Mouse (Mus musculus): ENCODE results near the gene Apoe. TPM values are rescaled to one million over a fixed set of nuclear protein-coding genes. Genes with fewer than 3 reads are reported as not detected.

Gene Apoe
- polyA plus RNA-seq, 1 experiment from 2014 or later, result 83.4 TPM

DNA sequence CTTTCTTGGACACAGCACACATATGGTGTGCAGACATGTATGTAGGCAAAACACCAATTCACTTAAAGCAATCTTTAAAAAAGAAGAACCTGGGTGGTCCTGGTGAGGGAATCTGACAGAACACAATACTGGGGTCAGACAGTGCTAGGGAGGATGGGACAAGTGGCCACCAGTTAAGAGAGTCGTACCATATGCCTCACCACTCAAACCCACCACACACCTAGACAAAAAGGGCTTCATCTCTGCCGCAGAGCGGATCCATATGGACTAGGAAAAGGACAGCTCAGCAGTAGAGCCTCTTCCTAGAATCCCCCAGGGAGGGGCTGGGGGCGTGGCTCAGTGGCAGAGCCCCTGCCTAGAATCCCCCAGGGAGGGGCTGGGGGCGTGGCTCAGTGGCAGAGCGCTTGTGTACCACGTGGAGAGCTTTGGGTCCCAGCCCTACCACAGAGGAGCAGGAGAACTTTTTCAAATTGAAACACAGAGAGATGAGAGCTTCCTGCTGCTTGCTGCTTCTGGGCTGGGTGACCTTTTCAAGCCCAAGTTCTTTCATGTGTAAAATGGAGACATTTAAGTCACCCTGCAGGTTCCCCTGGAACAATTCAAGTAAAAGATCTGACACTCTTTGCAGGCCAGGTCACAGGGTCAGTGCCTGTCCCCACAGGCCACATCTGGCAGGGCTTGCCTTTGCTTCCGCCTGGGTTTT, 42.5 kb upstream of the Apoe start:
- Histone ChIP-seq H3K4me2 (ENCODE audit: low read depth, severe bottlenecking) (no peak overlapping the region), H3K4me1 (ENCODE audit: control insufficient read depth, insufficient read depth, low read length) (peaks cover 14% of the 10 kb centered on the region), H3K4me3 (ENCODE audit: low read depth, low read length) (no peak overlapping the region), H3K36me3 (ENCODE audit: control insufficient read depth, insufficient read depth, low read length) (peaks cover 7% of the 10 kb centered on the region; the same call in 1 of the 2 replicates), H3K27me3 (ENCODE audit: control insufficient read depth, insufficient read depth, low read length) (no peaks in the 10 kb centered on the region), H3K27ac (replicated peaks; ENCODE audit: low read depth, low read length) (no peak overlapping the region), H3K9me3 (ENCODE audit: control insufficient read depth, low read length) (no peaks in the 10 kb centered on the region), H3K9ac (ENCODE audit: low read length) (no peak overlapping the region)
- no peak for DNase-seq (ENCODE audit: low spot score)
- 12% methylated on average over 8 of the region's 8 CpGs for WGBS
- ATAC-seq (ENCODE audit: insufficient number of reproducible peaks, low FRiP score, low TSS enrichment, low read depth), result no peak

DNA sequence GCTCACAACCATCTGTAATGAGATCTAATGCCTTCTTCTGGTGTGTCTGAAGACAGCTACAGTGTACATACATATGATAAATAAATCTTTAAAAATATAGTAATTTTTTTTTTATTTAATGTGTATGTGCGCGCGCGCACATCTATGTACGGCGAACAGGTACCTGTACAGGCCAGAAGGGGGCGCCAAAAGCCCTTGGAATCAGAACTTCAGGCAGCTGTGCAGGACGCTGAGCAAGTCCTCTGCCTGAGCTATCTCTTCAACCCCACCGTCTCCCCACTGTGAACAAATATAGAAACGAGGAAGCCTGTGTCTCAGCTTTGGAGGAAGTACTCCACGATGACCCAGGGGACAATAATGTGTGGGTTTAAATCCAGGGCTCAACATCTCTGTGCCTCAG, 41.3 kb upstream of the Apoe start:
- no peak overlapping the region for H3K9ac ChIP-seq (ENCODE audit: low read length)

GRCm38 (mm10) chr7:19738771-19739170, 39.8 kb upstream of the Apoe start:
- no peak for ATAC-seq (ENCODE audit: insufficient number of reproducible peaks, low FRiP score, low TSS enrichment, low read depth)
- WGBS, result 92% methylated on average over 3 of the region's 3 CpGs

More for the DNA sequence above, 41.3 kb upstream of the Apoe start:
- no peaks in the 10 kb centered on the region for H3K27me3 ChIP-seq (ENCODE audit: control insufficient read depth, insufficient read depth, low read length)
- no peak for DNase-seq (ENCODE audit: low spot score)
- ATAC-seq (ENCODE audit: insufficient number of reproducible peaks, low FRiP score, low TSS enrichment, low read depth), result no peak
- H3K4me1 ChIP-seq (ENCODE audit: control insufficient read depth, insufficient read depth, low read length), result peaks cover 12% of the 10 kb centered on the region
- H3K36me3 ChIP-seq (ENCODE audit: control insufficient read depth, insufficient read depth, low read length), result peaks cover 9% of the 10 kb centered on the region; the same call in 1 of the 2 replicates
- WGBS, result 91% methylated on average over 11 of the region's 11 CpGs
- H3K4me3 ChIP-seq (ENCODE audit: low read depth, low read length), result no peak overlapping the region
- no peak overlapping the region for H3K27ac ChIP-seq (replicated peaks; ENCODE audit: low read depth, low read length)
- H3K9me3 ChIP-seq (ENCODE audit: control insufficient read depth, low read length), result no peaks in the 10 kb centered on the region
- no peak overlapping the region for H3K4me2 ChIP-seq (ENCODE audit: low read depth, severe bottlenecking)

DNA sequence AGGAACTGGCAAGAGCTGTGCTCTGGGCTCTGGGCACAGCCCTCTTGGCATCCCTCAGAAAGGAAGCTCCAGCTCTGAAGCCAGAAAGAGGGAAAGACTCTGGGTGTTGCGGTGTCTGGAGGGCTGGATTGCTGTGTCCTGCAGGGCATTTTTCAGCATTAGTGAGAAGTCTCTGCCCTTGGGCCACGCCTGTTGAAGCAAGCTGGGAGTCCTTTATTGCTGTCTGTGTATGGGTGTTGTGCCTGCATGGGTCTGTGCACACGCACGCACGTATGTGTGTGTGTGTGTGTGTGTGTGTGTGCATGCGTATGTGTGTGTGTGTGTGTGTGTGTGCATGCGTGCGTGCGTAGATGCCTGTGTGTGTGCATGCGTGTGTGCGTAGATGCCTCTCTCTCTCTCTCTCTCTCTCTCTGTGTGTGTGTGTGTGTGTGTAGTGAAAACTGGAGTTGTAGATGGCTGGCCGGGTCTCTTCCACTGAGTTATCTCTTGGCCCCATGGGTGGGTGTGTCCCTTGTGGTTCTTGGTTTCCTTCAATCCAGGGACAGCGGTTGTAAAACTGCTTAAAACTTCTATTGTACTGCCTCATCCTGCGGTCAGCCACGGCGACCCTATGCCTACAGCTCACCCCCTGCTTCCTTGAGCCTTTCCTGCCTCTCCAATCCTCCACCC, 37.5 kb upstream of the Apoe start:
- Histone ChIP-seq H3K4me1 (ENCODE audit: control insufficient read depth, insufficient read depth, low read length) (peaks cover 2% of the 10 kb centered on the region), H3K27ac (replicated peaks; ENCODE audit: low read depth, low read length) (no peak overlapping the region), H3K9ac (ENCODE audit: low read length) (no peak overlapping the region), H3K4me3 (ENCODE audit: low read depth, low read length) (no peak overlapping the region), H3K36me3 (ENCODE audit: control insufficient read depth, insufficient read depth, low read length) (peaks cover 15% of the 10 kb centered on the region), H3K4me2 (ENCODE audit: low read depth, severe bottlenecking) (no peak overlapping the region), H3K27me3 (ENCODE audit: control insufficient read depth, insufficient read depth, low read length) (no peaks in the 10 kb centered on the region), H3K9me3 (ENCODE audit: control insufficient read depth, low read length) (no peaks in the 10 kb centered on the region)
- DNase-seq (ENCODE audit: low spot score) (no peak), ATAC-seq (ENCODE audit: insufficient number of reproducible peaks, low FRiP score, low TSS enrichment, low read depth) (no peak)
- 92% methylated on average over 16 of the region's 16 CpGs for WGBS

More at GRCm38 (mm10) chr7:19738771-19739170, 39.8 kb upstream of the Apoe start:
- no peak overlapping the region for H3K27ac ChIP-seq (replicated peaks; ENCODE audit: low read depth, low read length)
- H3K9me3 ChIP-seq (ENCODE audit: control insufficient read depth, low read length), result no peaks in the 10 kb centered on the region
- DNase-seq (ENCODE audit: low spot score), result no peak
- H3K27me3 ChIP-seq (ENCODE audit: control insufficient read depth, insufficient read depth, low read length), result no peaks in the 10 kb centered on the region
- no peak overlapping the region for H3K4me2 ChIP-seq (ENCODE audit: low read depth, severe bottlenecking)
- peaks cover 6% of the 10 kb centered on the region for H3K4me1 ChIP-seq (ENCODE audit: control insufficient read depth, insufficient read depth, low read length)
- H3K36me3 ChIP-seq (ENCODE audit: control insufficient read depth, insufficient read depth, low read length), result peaks cover 9% of the 10 kb centered on the region; the same call in 1 of the 2 replicates
- no peak overlapping the region for H3K4me3 ChIP-seq (ENCODE audit: low read depth, low read length)
- no peak overlapping the region for H3K9ac ChIP-seq (ENCODE audit: low read length)

DNA sequence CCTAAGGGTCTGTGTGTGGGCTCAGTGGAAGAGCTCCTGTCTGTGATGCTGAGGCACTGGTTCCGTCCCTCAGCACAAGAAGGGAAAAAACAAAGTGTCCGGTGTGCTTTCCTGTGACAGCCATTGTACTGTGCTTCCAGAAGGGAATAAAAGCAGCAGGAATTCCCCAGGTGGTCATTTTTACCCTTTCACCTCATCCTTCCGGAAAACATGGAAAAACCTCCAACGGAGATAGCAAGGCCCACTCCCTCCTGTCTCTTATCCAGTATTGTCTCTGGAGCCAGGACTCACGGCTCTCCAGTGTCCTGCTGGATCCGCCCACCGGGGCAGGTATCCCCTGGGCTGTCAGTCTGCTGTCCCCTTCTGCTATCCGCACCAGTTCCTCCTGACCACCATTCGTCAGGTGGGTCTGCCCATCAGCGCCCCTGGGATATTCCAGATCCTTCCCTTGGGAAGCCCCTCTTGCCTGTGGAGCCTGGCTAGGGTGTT, 35.2 kb upstream of the Apoe start:
- Histone ChIP-seq H3K27ac (replicated peaks; ENCODE audit: low read depth, low read length) (no peak overlapping the region), H3K27me3 (ENCODE audit: control insufficient read depth, insufficient read depth, low read length) (no peaks in the 10 kb centered on the region), H3K4me1 (ENCODE audit: control insufficient read depth, insufficient read depth, low read length) (no peaks in the 10 kb centered on the region), H3K4me3 (ENCODE audit: low read depth, low read length) (no peak overlapping the region), H3K9me3 (ENCODE audit: control insufficient read depth, low read length) (no peaks in the 10 kb centered on the region), H3K36me3 (ENCODE audit: control insufficient read depth, insufficient read depth, low read length) (peaks cover 28% of the 10 kb centered on the region), H3K4me2 (ENCODE audit: low read depth, severe bottlenecking) (no peak overlapping the region), H3K9ac (ENCODE audit: low read length) (no peak overlapping the region)
- DNase-seq (ENCODE audit: low spot score) (no peak), ATAC-seq (ENCODE audit: insufficient number of reproducible peaks, low FRiP score, low TSS enrichment, low read depth) (no peak)
- 90% methylated on average over 10 of the region's 10 CpGs for WGBS

GRCm38 (mm10) chr7:19726541-19726940, 27.6 kb upstream of the Apoe start:
- ATAC-seq (ENCODE audit: insufficient number of reproducible peaks, low FRiP score, low TSS enrichment, low read depth), result no peak
- 89% methylated on average over 4 of the region's 4 CpGs for WGBS
- Histone ChIP-seq H3K9ac (ENCODE audit: low read length) (no peak overlapping the region), H3K36me3 (ENCODE audit: control insufficient read depth, insufficient read depth, low read length) (peaks cover 17% of the 10 kb centered on the region), H3K27me3 (ENCODE audit: control insufficient read depth, insufficient read depth, low read length) (no peaks in the 10 kb centered on the region), H3K4me3 (ENCODE audit: low read depth, low read length) (no peak overlapping the region), H3K9me3 (ENCODE audit: control insufficient read depth, low read length) (0 out of 2 replicates have a peak, but pooled peaks cover under 1% of the 10 kb centered on the region), H3K27ac (replicated peaks; ENCODE audit: low read depth, low read length) (no peak overlapping the region), H3K4me1 (ENCODE audit: control insufficient read depth, insufficient read depth, low read length) (no peaks in the 10 kb centered on the region), H3K4me2 (ENCODE audit: low read depth, severe bottlenecking) (no peak overlapping the region)
- DNase-seq (ENCODE audit: low spot score), result peak; percentile 32

GRCm38 (mm10) chr7:19724167-19724566, 25.2 kb upstream of the Apoe start:
- Histone ChIP-seq H3K9ac (ENCODE audit: low read length) (no peak overlapping the region), H3K27me3 (ENCODE audit: control insufficient read depth, insufficient read depth, low read length) (no peaks in the 10 kb centered on the region), H3K9me3 (ENCODE audit: control insufficient read depth, low read length) (peaks cover 5% of the 10 kb centered on the region; the same call in 1 of the 2 replicates), H3K4me1 (ENCODE audit: control insufficient read depth, insufficient read depth, low read length) (no peaks in the 10 kb centered on the region), H3K36me3 (ENCODE audit: control insufficient read depth, insufficient read depth, low read length) (peaks cover 10% of the 10 kb centered on the region; the same call in 1 of the 2 replicates), H3K4me2 (ENCODE audit: low read depth, severe bottlenecking) (no peak overlapping the region), H3K27ac (replicated peaks; ENCODE audit: low read depth, low read length) (no peak overlapping the region), H3K4me3 (ENCODE audit: low read depth, low read length) (no peak overlapping the region)
- 93% methylated on average over 12 of the region's 12 CpGs for WGBS
- DNase-seq (ENCODE audit: low spot score) (no peak), ATAC-seq (ENCODE audit: insufficient number of reproducible peaks, low FRiP score, low TSS enrichment, low read depth) (no peak)

DNA sequence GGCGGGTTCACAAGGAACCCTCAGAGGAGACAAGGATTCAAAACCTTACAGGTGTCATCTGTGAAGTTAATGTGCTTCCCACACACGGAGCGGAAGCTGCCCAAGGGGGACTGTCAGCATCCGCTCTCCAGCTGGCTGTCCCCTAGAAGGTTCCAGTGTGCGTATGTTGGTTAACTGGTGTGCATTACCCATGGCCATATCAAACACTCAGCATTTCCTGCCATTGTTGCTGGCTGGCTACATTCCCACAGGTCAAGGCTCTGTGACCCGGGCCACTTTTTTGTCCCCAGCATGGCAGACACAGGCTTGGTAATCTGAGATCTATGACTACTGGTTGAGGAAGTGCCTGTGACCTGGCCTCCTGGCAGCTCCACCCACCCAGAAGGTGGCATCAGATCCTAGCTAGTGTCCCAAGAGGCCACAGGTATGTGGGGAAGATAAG, 23.8 kb upstream of the Apoe start:
- DNase-seq (ENCODE audit: low spot score) (no peak), ATAC-seq (ENCODE audit: insufficient number of reproducible peaks, low FRiP score, low TSS enrichment, low read depth) (no peak)
- Histone ChIP-seq H3K9me3 (ENCODE audit: control insufficient read depth, low read length) (peaks cover 5% of the 10 kb centered on the region; the same call in 1 of the 2 replicates), H3K4me3 (ENCODE audit: low read depth, low read length) (no peak overlapping the region), H3K36me3 (ENCODE audit: control insufficient read depth, insufficient read depth, low read length) (peaks cover 11% of the 10 kb centered on the region; the same call in 1 of the 2 replicates), H3K4me1 (ENCODE audit: control insufficient read depth, insufficient read depth, low read length) (no peaks in the 10 kb centered on the region), H3K9ac (ENCODE audit: low read length) (no peak overlapping the region), H3K4me2 (ENCODE audit: low read depth, severe bottlenecking) (no peak overlapping the region), H3K27me3 (ENCODE audit: control insufficient read depth, insufficient read depth, low read length) (no peaks in the 10 kb centered on the region), H3K27ac (replicated peaks; ENCODE audit: low read depth, low read length) (no peak overlapping the region)
- 92% methylated on average over 6 of the region's 6 CpGs for WGBS

Measured in limb, embryonic 11.5 days (tissue).